Mouse (Mus musculus): Measurements from ENCODE around the gene Stac3. TPM values are rescaled to one million over a fixed set of nuclear protein-coding genes. Genes with fewer than 3 reads are reported as not detected.

Gene Stac3
- total and polyA plus RNA-seq, 3 experiments, result 0.08 to 0.79 (median 0.50) TPM

- no peak overlapping the region for H3K9ac ChIP-seq (ENCODE audit: insufficient read depth, low read depth)
- no peaks in the 10 kb centered on the region for H3K27me3 ChIP-seq (replicated peaks)
- H3K9me3 ChIP-seq (replicated peaks; ENCODE audit: low read length), result no peaks in the 10 kb centered on the region
- peaks cover 2 to 14% of the 10 kb centered on the region in 2 experiments for H3K4me1 ChIP-seq (ENCODE audit: control insufficient read depth in 1 of 2, insufficient read depth in 2 of 2)
- peaks cover 13 to 59% of the 10 kb centered on the region in 2 experiments for H3K36me3 ChIP-seq (replicated peaks in 1 of 2; ENCODE audit: control insufficient read depth in 1 of 2, insufficient read depth in 1 of 2, low read length in 1 of 2)
- no peak for DNase-seq (ENCODE audit: extremely low read depth)
- TF ChIP-seq IRF4 (IDR thresholded peaks at IDR 0.05; ENCODE audit: low read depth, low read length) (no peak), NELFE (IDR thresholded peaks at IDR 0.05; ENCODE audit: low read depth, low read length) (no peak), MAX (IDR thresholded peaks at IDR 0.05; ENCODE audit: low read length) (no peak), BHLHE40 (IDR thresholded peaks at IDR 0.05; ENCODE audit: low read depth, low read length) (no peak), E2F4 (IDR thresholded peaks at IDR 0.05; ENCODE audit: insufficient replicate concordance, low read depth, low read length) (no peak), POLR2AphosphoS2 (IDR thresholded peaks at IDR 0.05; ENCODE audit: low read depth, low read length) (no peak), MAFK (IDR thresholded peaks at IDR 0.05; ENCODE audit: insufficient replicate concordance, low read length) (no peak), CHD2 (IDR thresholded peaks at IDR 0.05; ENCODE audit: low read length) (no peak), SMC3 (IDR thresholded peaks at IDR 0.05; ENCODE audit: low read depth, low read length) (no peak), HCFC1 (IDR thresholded peaks at IDR 0.05; ENCODE audit: low read depth, low read length) (no peak), CTCF (conservative IDR thresholded peaks at IDR 0.05 in 1 of 2, IDR thresholded peaks at IDR 0.05 in 1 of 2; ENCODE audit: low read depth in 2 of 2, low read length in 2 of 2) (no peak)
- no peak overlapping the region for H3K4me2 ChIP-seq (ENCODE audit: insufficient read depth, low read depth, poor library complexity, severe bottlenecking)
- no peaks in the 10 kb centered on the region for H3K79me2 ChIP-seq (replicated peaks; ENCODE audit: control insufficient read depth, extremely low read depth, insufficient read depth, poor library complexity, severe bottlenecking)
- dilution Hi-C loops (cut with MboI; ENCODE audit: extremely low pct_ligation_motif_present, extremely low pct_unique_long_range_greater_than_20kb, low sequenced_read_pairs), result no loop called here
- in situ Hi-C loops (cut with MboI; ENCODE audit: low pct_ligation_motif_present, low pct_unique_long_range_greater_than_20kb, low sequenced_read_pairs), result no loop called here
- no peak overlapping the region for H3K27ac ChIP-seq (ENCODE audit: insufficient read depth, low read depth)
- no peak overlapping the region for H3K4me3 ChIP-seq (replicated peaks in 1 of 3; ENCODE audit: low read depth in 2 of 3, low read length in 2 of 3, poor library complexity in 1 of 3)
Measured at GRCm38 (mm10) chr10:127471281-127471988, 30.1 kb upstream of the Stac3 start.

DNA sequence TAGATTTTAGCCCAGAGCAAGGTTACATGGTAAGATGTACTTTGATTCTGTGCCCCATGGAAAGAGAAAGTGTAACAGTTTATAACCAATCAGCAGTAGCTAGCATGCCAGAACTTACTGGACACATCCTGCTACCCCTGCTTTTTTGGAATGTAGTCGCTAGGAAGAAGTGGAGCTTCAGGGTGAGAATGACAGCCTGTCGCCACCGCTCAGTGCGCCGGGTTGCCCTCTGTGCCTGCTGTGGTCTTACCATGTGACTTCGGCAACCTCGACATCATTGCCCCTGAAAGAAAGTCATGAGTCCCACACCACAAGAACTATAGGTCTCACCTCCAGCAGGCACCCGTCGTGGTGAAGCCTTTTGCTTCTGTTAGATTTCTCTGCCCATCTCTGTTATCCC is 28.8 kb upstream of the Stac3 start:
- no peak overlapping the region for H3K4me3 ChIP-seq (replicated peaks in 1 of 3; ENCODE audit: low read depth in 2 of 3, low read length in 2 of 3, poor library complexity in 1 of 3)
- H3K79me2 ChIP-seq (replicated peaks; ENCODE audit: control insufficient read depth, extremely low read depth, insufficient read depth, poor library complexity, severe bottlenecking), result no peaks in the 10 kb centered on the region
- H3K9ac ChIP-seq (ENCODE audit: insufficient read depth, low read depth), result no peak overlapping the region
- peaks cover 24 to 67% of the 10 kb centered on the region in 2 experiments for H3K36me3 ChIP-seq (replicated peaks in 1 of 2; ENCODE audit: control insufficient read depth in 1 of 2, insufficient read depth in 1 of 2, low read length in 1 of 2)
- no peak overlapping the region for H3K4me2 ChIP-seq (ENCODE audit: insufficient read depth, low read depth, poor library complexity, severe bottlenecking)
- peaks cover 2 to 14% of the 10 kb centered on the region in 2 experiments for H3K4me1 ChIP-seq (ENCODE audit: control insufficient read depth in 1 of 2, insufficient read depth in 2 of 2)
- in situ Hi-C loops (cut with MboI; ENCODE audit: low pct_ligation_motif_present, low pct_unique_long_range_greater_than_20kb, low sequenced_read_pairs), result no loop called here
- H3K27ac ChIP-seq (ENCODE audit: insufficient read depth, low read depth), result no peak overlapping the region
- TF ChIP-seq SMC3 (IDR thresholded peaks at IDR 0.05; ENCODE audit: low read depth, low read length) (no peak), ZC3H11A (IDR thresholded peaks at IDR 0.05; ENCODE audit: low read depth, low read length) (no peak), USF2 (conservative IDR thresholded peaks at IDR 0.05; ENCODE audit: low read depth, low read length) (no peak), E2F4 (IDR thresholded peaks at IDR 0.05; ENCODE audit: insufficient replicate concordance, low read depth, low read length) (no peak), ZNF384 (IDR thresholded peaks at IDR 0.05; ENCODE audit: low read depth, low read length) (no peak), POLR2AphosphoS2 (IDR thresholded peaks at IDR 0.05; ENCODE audit: low read depth, low read length) (no peak), GABPA (IDR thresholded peaks at IDR 0.05; ENCODE audit: insufficient replicate concordance, low read depth, low read length) (no peak), MAX (IDR thresholded peaks at IDR 0.05; ENCODE audit: low read length) (no peak), PAX5 (IDR thresholded peaks at IDR 0.05; ENCODE audit: low read length) (no peak), IRF4 (IDR thresholded peaks at IDR 0.05; ENCODE audit: low read depth, low read length) (no peak), RAD21 (IDR thresholded peaks at IDR 0.05; ENCODE audit: low read depth, low read length) (no peak), KAT2A (IDR thresholded peaks at IDR 0.05; ENCODE audit: insufficient replicate concordance, low read length) (no peak), MAFK (IDR thresholded peaks at IDR 0.05; ENCODE audit: insufficient replicate concordance, low read length) (no peak), USF1 (IDR thresholded peaks at IDR 0.05; ENCODE audit: low read depth, low read length) (no peak), NRF1 (IDR thresholded peaks at IDR 0.05; ENCODE audit: low read depth, low read length) (no peak), NELFE (IDR thresholded peaks at IDR 0.05; ENCODE audit: low read depth, low read length) (no peak), POLR2A (IDR thresholded peaks at IDR 0.05; ENCODE audit: low read depth, low read length) (no peak), ETS1 (conservative IDR thresholded peaks at IDR 0.05; ENCODE audit: low read depth, low read length) (no peak)
- dilution Hi-C loops (cut with MboI; ENCODE audit: extremely low pct_ligation_motif_present, extremely low pct_unique_long_range_greater_than_20kb, low sequenced_read_pairs), result no loop called here
- H3K27me3 ChIP-seq (replicated peaks), result no peaks in the 10 kb centered on the region
- H3K9me3 ChIP-seq (replicated peaks; ENCODE audit: low read length), result no peaks in the 10 kb centered on the region
- DNase-seq (ENCODE audit: extremely low read depth), result no peak
